Mouse (Mus musculus) C2C12 (cell line): ENCODE results near the gene Lsmem1.

Experiments
- CEBPB ChIP-seq: IDR thresholded peaks from one replicate; pipeline ENCODE4 v1.6.1; 2011; ENCODE audit warnings: low read depth, mild to moderate bottlenecking, control low read depth, moderate library complexity
- CTCF ChIP-seq: IDR thresholded peaks from one replicate; pipeline ENCODE4 v1.5.1; 2011; ENCODE audit not compliant: control insufficient read depth, insufficient read depth, insufficient read length
- FOSL1 ChIP-seq: IDR thresholded peaks from one replicate; pipeline ENCODE4 v1.8.0; 2011; ENCODE audit warnings: mild to moderate bottlenecking, low read length; ENCODE audit not compliant: poor library complexity, insufficient read depth, severe bottlenecking
- MAX ChIP-seq: IDR thresholded peaks from one replicate; pipeline ENCODE4 v1.6.1; 2011; ENCODE audit warnings: mild to moderate bottlenecking, control low read depth
- MYOD1 ChIP-seq: IDR thresholded peaks from one replicate; pipeline ENCODE4 v1.6.1; 2011; ENCODE audit warnings: low read depth; ENCODE audit not compliant: control insufficient read depth, insufficient read length
- MYOG ChIP-seq: IDR thresholded peaks from one replicate; pipeline ENCODE4 v1.6.1; 2011; ENCODE audit not compliant: control insufficient read depth, insufficient read length; ENCODE audit errors: extremely low read depth
- USF1 ChIP-seq: IDR thresholded peaks from one replicate; pipeline ENCODE4 v1.6.1; 2011; ENCODE audit warnings: low read depth, mild to moderate bottlenecking, control low read depth, moderate library complexity

DNA sequence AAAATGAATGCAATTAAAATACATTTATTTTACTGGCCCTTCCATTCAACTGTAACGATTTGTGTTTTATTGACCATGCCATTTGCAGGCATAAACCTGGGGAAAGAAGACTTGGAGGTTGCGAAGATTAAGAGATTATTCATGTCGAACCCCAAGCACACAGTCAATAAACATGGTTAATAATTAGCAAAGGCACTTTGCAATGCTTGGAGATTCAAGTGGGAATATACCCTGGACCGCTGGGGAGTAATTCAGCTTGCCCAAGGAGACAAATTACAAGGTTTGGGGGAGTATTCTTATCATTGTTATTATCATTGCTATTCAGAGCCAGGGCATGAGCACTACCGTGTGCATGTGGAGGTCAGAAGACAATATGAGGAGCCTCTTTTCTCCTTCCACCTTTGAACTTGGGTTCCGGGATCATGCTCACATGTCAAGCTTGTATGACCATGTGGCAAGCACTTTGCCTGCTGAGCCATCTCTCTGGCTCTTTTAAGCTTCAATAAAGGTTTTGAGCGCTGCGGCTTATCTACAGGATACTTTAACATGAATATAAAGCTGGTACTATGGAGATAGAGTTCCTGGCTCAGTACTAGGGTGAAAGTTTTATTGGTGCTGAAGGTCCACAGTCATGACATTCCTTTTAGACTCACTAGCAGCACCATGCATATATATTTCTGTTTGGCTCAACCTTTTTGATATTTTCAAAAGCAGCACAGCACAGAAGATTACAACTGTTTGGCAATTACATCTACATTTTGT, 59.6 kb downstream of the Lsmem1 start:
- TF ChIP-seq CTCF (no peak), CEBPB (no peak), USF1 (no peak), MYOD1 (no peak), MYOG (no peak), MAX (no peak), FOSL1 (no peak)
